ENCODE assay signal across 8 mouse cellular contexts in genomic region chr17:80564611-80564924, GRCm38 (mm10). TPM values are rescaled to one million over a fixed set of nuclear protein-coding genes. Genes with fewer than 3 reads are reported as not detected.
DNase-seq lines count a peak whose midpoint lies in the region; ATAC-seq lines count a peak whose summit lies in the region.

No protein-coding gene starts in this region.

- no peak for ATAC-seq in heart, embryonic 12.5 days (ENCODE audit: insufficient number of reproducible peaks, low FRiP score)
- ATAC-seq in inflammation-experienced regulatory T-cells, adult 6 months = peak; percentile 21

- H3K36me3 ChIP-seq in heart, embryonic 12.5 days = no peaks in the 10 kb centered on the region

- H3K27me3 ChIP-seq in heart, embryonic 12.5 days (replicated peaks) = no peaks in the 10 kb centered on the region

- peaks cover 13% of the 10 kb centered on the region; the same call in 1 of the 2 replicates for H3K9me3 ChIP-seq in heart, embryonic 12.5 days (replicated peaks)

- no peak overlapping the region for H3K27ac ChIP-seq in heart, embryonic 12.5 days (ENCODE audit: poor library complexity, severe bottlenecking)

- WGBS in heart, embryonic 12.5 days = 73% methylated on average over 3 of the region's 3 CpGs

- no peak overlapping the region for H3K9ac ChIP-seq in heart, embryonic 12.5 days

- DNase-seq in heart, adult 11 months = peak; percentile 85
- peak; percentile 80 for DNase-seq in 3T3-L1 (ENCODE audit: low read depth, low spot score)
- DNase-seq in R1 (ENCODE audit: low read depth, low spot score) = peak; percentile 76
- peak; percentile 30 to 61 for DNase-seq in spleen, postnatal 10 days (ENCODE audit: low spot score in 2 of 2)
- DNase-seq in urinary bladder, adult 2 months (ENCODE audit: low spot score) = no peak
- DNase-seq in cerebellum, postnatal 4 days (ENCODE audit: low spot score in 2 of 2) = no peak

- no peak overlapping the region for H3K4me2 ChIP-seq in heart, embryonic 12.5 days

- H3K4me3 ChIP-seq in heart, embryonic 12.5 days = no peak overlapping the region

- no peaks in the 10 kb centered on the region for H3K4me1 ChIP-seq in heart, embryonic 12.5 days (replicated peaks)

RNA-seq across cellular contexts. Expression of gene Cdkl4, which starts 13.0 kb away (rescaled TPM):
- 0.14 TPM in 1 of 2 replicates, not detected in the other for polyA plus RNA-seq in heart, embryonic 12.5 days (2016; fragmentation: Nextera tagmentation; extraction: Ambion mirVana)
- polyA plus RNA-seq in inflammation-experienced regulatory T-cells, adult 6 months (2017; shearing (Covaris generic)) = 1 to 10 TPM in 1 of 3 experiments, under 1 TPM in 2; 0.79 to 1.3 (median 0.94) TPM
- 0.10 and 0.18 TPM in 2 replicates for polyA plus RNA-seq in urinary bladder, adult 2 months (2012; rRNA removed)

Comparison
In these comparisons a context has a peak if more than half of its experiments do, and no peak if none do; other contexts are left out.
1. DNase-seq: peak in heart, adult 11 months (single experiment), 3T3-L1 (single experiment), R1 (single experiment) and spleen, postnatal 10 days (2 of 2); none in urinary bladder, adult 2 months (single experiment) and cerebellum, postnatal 4 days (0 of 2).